Mouse (Mus musculus) c-Kit-positive CD71-positive TER-119-positive erythroid progenitor cells, embryonic 14.5 days (primary cell): ENCODE data around the gene Uts2r.

Experiments
- DNase-seq: peaks from one replicate; pipeline ENCODE4 v3.0.0-alpha.2; 2013; ENCODE audit warnings: low spot score

Uts2r gene

GRCm38 (mm10) chr11:121163751-121164150, 3.7 kb downstream of the Uts2r start:
- DNase-seq: no peak

DNA sequence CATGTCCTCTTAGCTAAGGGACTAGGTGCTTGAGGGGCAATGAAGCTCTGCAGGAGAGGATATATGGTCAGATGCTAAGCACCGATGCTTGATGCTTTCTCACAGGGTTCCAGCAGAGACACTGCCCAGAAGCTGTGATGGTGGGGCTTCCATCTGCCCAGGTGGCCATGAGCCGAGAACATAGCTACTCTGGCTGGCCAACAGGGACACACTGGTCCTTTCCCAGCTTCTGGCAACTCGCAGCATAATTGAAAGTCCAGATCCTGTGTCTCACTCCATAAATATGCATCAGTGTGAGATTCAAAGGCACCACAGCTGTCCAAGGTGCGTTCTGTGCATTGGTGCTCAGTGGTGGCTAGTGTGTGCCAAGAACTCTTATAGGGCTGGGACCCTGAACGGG, 13.1 kb downstream of the Uts2r start:
- DNase-seq: no peak

DNA sequence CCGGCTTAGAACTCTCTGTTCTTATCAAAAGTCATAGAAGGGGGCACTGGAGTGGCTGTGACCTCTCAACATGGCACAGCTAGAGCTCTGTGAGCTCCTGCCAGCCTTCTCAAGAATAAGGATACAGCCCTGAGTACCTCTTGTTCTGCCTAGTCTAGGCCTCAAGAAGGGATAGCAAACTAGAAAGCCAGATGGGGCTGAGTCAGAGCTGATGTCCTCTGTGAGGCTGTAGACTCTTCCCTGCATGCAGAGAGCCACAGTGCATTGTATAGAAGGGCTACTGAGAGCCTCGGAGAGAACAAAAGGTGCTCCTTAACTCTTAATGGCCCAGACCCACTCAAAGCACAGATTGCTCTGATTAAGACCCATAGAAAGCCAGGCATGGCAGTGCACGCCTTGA, 14.2 kb downstream of the Uts2r start:
- DNase-seq: no peak

GRCm38 (mm10) chr11:121176285-121177270, 16.5 kb downstream of the Uts2r start:
- peak; percentile 62 for DNase-seq

DNA sequence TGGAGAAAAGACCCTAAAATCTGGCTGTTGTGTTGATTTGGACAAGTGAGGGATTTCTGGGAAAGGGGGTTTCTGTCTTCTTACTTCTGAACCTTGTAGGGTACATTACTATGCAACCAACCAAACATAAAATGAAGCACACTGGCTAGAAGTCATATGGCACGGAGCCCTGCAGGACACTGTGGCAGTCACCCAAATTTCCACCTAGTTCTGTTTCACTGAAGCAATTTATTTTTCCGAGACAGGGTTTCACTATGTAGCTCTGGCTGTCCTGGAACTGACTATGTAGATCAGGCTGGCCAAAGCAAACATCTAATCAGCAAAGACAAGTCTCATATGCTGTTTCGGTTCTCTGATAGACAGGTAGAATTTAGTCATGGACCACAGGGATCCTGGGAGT, 29.6 kb downstream of the Uts2r start:
- no peak for DNase-seq

GRCm38 (mm10) chr11:121192742-121193141, 32.7 kb downstream of the Uts2r start:
- no peak for DNase-seq

GRCm38 (mm10) chr11:121193415-121193814, 33.3 kb downstream of the Uts2r start:
- no peak for DNase-seq

GRCm38 (mm10) chr11:121198622-121199021, 38.6 kb downstream of the Uts2r start:
- no peak for DNase-seq

GRCm38 (mm10) chr11:121199851-121200250, 39.8 kb downstream of the Uts2r start:
- no peak for DNase-seq

GRCm38 (mm10) chr11:121200781-121201180, 40.7 kb downstream of the Uts2r start:
- DNase-seq: no peak

GRCm38 (mm10) chr11:121201436-121202198, 41.5 kb downstream of the Uts2r start:
- DNase-seq: peak; percentile 20

- DNase-seq: no peak
These were observed 43.7 kb downstream of the Uts2r start for GRCm38 (mm10) chr11:121203859-121204160.

DNA sequence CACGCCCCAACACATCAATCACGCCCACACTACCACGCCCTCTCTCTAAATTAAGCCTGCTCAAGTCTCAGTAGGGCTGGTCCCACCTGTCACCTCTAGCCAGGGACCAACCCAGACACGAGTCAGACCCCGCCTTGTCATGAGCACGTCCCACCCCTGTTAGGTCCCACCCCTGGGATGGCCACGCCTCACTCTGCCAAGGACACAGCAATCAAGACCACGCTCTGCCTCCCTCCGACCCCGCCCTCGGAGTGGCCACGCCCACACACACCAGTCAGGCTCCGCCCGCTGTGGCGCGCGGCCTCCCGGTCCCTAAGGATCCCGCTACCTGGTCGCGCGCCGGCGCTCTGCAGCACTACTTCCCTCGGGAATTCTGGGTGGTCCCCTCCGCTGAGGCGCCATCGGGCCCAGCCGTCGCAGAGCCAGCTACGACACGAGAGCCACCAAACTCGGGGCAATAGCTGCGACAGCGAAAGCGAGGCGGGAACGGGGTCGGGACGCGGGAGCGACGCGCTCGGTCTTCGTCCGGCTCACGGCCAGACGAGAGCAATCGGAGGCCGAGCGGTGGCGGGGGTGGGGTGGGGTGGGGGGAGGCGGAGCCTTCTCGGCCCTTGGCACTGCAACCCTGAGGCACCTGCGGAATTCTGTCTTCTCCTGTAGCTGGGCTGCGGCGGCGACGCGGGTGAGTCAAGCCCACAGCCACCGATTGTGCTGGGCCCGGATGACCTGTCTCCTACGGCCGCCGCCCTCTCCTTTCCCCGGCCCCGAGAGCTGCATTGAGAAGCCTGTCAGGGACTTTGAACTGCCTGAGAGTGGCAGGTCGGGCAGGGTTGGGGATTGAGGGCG, 44.3 kb downstream of the Uts2r start, which contains the start of the genes Hexdc and Ogfod3:
Gene Hexdc, plus strand, starts transcription at position 273 of the 846 bp plus-strand sequence.
Gene Ogfod3, minus strand, starts transcription at position 551 of the 846 bp plus-strand sequence.
- DNase-seq: peak; percentile 98
